Mouse (Mus musculus) thymus, postnatal 0 days (tissue): ENCODE results near the gene Lilra5. TPM values are rescaled to one million over a fixed set of nuclear protein-coding genes. Genes with fewer than 3 reads are reported as not detected.
"Not testable (repeated sequence)": the region's sequence is repeated elsewhere in the genome, so short reads cannot be mapped to it uniquely, and the experiment has no call there.

Experiments
- DNase-seq: peaks from one replicate; pipeline ENCODE4 v3.0.0-alpha.2; 2015; ENCODE audit warnings: low spot score
- polyA plus RNA-seq: library from polyadenylated mRNA; unstranded; fragments of >200 nt; fragmentation: Nextera tagmentation; extraction: Ambion mirVana; gene quantifications from 2 replicates; pipeline ENCODE4 v1.2.1, GENCODE M21; 2015

Lilra5 gene
- polyA plus RNA-seq = 0.08 TPM in 1 of 2 replicates, not detected in the other

DNA sequence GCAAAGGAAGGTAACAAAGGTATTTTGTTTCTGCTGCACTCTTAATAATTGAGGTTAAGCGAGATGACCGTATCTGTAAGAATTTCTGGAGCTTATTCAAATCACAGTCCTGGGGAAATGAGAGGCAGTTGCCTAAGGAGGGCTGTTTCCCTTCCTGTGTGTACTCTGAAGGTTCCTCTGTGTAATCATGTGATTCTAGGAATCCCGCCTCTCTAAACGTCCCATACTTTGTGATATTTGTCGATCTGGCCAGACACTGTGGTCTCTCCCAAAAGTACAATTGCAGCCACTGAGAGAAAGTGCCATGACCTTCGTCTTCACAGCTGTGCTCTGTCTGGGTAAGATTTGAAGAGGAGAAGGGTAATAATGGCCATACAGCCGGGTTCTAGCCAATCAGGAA lies at the start of gene Lilra5:
TSS of gene Lilra5 (plus strand) at position 301 of the 400 bp plus-strand sequence.
- DNase-seq = no peak

DNA sequence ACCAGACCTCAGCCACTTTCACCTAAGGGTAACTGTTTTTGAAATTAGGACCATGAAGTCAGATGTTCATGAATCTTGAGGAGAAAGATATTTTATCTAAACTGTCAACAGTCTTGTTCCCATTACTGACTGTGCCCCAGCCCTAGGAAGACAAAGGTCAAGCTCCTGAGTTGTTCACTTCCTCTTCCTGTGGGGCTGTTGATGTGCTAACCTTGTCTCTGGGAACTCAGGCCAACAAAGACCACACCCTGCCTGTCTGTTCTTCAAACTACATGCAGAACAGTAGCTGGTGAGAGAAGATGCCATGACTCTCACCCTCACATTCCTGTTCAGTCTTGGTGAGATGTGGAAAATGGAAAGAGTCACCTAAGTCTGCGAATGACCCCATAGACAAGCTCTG lies 30.4 kb upstream of the Lilra5 start:
- no peak for DNase-seq

DNA sequence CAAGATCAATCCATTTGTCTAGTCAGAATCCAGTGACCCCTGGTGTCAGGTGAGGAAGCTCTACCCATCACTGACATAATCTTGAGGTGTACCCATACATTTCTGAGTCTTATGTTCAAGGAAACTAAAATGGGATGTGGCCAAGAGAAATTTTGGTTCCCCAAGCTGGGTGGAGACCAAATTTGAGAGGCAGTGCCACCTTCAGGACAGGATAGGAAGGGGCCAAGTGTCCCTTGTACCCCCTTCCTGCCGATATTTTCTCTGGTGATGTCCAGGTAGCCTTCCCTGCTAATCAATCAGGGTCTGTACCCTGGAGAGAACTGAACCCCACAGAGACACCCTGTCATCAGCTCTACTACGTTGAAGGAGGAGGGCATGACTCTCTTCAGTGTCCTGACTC lies 28.9 kb upstream of the Lilra5 start:
- DNase-seq = no peak

DNA sequence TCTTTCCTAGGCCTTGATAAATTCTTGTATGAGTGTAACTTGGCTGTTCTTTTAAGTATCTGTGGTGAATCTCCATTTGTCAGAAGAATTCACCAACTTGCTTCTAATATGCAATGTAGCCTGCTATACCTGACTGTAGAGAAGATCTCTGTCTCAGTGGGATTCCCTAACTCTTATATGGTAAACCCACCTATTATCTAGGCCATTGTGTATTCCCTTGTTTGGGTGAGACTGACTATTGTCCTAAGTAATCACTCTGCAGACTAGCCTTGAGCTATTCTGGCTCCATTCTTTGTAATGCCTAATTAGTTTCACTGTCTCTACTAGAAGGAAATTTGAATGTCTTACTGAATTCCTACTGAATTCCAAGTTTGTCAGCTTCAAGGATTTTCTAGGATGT lies 24.1 kb upstream of the Lilra5 start:
- DNase-seq = not testable (repeated sequence)

DNA sequence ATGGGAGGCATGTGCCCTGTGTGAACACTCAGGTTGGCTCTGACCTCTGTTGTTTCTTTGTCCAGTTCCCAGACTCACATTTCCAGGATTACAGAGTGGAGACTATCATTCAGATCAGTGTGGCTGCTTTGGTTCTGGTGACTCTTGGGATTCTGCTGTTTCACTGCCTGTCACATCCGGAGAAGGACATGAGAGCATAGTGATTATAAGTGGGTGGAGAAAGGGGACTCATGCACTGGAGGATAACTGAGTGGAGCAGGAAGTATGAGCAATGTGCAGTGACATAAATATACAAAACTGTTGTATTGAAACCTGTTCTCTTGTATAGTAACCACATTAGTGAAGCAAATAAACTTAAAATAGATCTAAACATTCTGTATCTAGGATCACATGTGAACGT lies 22.2 kb upstream of the Lilra5 start:
- no peak for DNase-seq

DNA sequence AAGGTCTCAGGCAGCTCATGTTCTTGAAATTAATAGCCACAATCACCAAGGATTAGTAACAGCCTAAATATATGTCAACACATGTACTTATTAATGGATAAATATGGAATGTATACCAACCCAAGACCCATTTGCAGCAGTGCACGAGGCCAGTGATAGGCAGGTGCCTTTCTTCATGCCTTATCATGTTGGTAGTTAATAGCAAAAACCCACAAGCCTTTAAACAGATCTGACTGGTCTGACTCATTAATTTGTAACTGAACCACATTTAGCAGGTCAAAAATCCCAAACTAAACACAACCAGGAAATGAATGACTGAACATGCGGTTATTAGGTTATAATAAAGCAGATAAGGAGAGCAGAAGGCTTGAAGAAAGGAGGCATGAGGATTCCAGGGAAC lies 21.7 kb upstream of the Lilra5 start:
- DNase-seq = no peak

DNA sequence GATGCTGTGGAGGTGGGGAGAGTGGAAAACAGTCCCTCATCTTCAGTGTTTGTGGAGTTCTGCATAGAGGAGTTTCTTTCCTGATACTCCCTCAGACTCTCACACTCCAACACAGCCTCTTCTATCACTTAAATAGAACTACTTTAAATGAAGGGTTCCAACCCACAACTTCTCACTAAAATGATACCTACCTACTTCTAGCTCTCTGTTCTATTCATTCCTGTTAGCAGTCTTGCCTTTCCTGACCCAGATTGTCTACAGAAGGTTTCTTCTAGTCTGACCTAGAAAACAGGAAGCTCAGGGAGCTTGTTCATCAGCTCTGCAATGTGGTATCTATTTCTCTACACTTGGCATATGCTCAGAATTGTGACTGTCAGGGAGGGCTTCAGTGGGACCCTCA lies 2.0 kb upstream of the Lilra5 start:
- no peak for DNase-seq

DNA sequence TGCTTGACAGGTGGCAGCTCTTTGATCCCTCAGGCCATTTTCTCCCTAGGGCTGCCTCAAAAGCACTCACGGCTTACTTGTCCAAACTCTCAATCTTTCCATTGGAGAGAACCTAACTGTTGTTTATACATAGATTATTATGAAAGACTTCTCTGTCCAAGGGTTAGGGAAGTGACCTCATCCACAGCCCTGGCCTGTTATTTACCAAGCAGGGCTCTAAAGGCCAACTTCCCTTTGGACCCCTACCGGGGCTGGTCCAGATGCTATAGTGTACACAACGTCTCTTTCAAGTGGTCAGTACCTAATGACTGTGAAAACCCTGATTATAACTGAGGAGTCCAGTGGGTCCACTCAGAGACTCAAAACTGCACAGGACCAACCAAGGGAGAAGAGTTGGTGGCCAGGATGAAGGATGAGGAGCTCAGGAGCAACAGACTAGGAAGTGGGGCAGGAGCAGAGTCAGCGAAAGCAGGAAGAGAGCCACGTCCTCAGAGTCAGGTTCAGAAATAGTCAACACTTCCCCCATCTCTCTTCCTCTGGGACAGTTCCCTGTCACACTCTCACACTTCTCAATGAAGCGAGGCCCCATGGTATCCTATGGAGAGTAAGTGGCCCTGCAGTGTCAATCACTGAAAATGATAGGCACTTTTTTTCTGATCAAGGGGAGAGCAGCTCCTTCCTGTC lies 1.6 kb downstream of the Lilra5 start:
- DNase-seq = no peak

DNA sequence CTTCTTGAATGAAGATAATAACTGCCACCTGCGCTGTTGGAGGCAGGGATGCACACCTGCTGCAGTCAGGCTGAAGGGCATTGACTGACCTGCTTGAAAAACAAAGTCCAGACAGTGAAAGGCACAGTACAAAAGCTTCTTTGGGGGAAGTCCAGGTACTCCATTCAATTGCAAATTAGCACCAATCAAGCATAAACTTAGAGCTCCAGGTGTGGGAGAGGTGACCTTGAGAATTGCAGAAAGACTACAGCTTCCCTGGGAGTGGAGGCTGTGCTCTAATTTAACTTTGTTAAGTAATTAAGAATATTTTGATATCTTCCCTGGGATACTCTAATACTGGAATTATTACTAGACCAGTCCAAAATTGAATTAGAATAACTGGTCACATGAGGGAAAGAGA lies 13.7 kb downstream of the Lilra5 start:
- DNase-seq = not testable (repeated sequence)

DNA sequence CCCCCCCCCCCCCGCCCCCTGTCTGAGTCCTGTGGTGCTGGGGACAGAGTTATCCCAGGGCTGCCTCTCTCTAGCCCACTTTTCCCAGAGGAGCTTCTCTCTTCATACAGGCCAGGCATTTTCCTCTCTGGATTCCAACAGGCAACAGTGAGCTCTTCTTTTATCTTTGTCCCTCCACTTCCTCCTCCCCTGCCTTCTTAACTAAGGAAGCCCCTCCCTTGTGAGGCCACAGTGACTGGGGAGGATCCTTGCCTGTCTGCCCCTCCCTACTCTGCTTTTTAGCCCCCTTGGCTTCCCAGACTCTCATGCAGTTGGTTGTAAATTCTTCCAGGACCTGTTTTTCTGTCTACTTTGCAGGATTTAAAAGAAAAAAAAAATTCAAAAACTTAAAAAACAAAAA lies 18.5 kb downstream of the Lilra5 start:
- DNase-seq = not testable (repeated sequence)

DNA sequence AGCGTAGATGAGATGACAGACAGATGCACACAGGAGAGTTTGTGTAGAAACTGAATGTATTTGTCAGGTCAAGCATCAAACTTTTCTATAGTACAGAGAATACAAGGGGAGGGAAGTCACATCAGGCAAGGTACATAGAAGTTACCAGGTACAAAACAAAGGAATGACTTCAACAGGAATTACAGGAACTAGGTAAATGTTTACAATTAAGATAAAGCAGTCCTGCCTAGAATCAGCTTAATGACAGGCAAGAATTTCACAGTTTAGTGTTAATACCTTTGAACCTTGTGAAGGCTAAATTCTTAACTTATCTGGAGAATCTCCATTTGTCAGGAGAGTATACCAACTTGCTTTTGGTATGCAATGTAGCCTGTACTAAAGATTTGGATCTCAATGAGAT lies 23.0 kb downstream of the Lilra5 start:
- not testable (repeated sequence) for DNase-seq

DNA sequence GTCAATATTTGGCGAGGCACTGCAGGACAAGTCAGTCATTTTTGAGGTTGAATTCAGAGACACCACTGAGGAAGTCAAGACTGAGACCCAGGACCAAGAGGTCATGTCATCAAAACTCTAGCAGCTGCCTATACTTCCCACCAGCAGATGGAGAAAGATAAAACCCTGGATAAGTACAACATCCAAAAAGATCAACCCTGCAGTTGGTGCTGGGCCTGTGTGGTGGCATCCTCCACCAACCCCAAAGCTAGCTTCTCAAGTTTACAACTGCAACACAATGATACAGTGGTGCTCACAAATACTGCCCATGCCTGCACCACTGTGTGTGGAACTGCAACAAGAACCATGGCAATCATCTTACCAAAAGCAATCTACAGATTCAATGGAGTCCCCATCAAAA lies 34.6 kb downstream of the Lilra5 start:
- DNase-seq = not testable (repeated sequence)

DNA sequence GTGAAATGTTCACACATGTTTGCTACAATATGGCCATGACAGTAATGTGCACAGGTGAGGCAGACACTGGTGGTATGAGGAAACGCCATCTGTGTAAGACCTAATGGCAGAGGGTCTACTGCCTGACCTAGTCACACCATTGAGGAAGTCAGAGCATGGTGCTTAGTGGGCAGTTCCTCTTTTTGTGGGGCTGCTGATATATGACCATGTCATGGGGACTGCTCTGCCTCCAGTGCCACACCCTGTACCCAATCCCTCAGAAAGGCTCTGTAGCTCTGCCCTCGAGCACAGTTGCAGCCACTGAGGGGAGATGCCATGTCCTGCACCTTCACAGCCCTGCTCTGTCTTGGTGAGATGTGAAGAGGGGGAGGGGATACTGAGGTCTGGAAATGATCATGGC lies 36.3 kb downstream of the Lilra5 start:
- DNase-seq = not testable (repeated sequence)

DNA sequence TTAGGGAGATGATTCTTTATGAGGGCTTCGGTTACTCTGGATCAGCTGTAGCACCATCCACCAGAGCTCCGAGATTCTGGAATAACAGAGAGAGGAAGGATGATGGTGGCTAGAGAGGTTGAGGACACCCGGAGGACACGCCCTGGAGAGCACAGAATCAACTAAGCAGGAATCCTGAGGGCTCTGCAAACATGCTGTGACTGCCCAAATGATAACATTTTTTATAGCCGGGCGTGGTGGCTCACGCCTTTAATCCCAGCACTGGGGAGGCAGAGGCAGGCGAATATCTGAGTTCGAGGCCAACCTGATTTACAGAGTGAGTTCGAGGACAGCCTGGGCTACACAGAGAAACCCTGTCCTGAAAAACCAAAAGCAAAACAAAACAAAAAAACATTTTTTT lies 37.9 kb downstream of the Lilra5 start:
- DNase-seq = not testable (repeated sequence)

DNA sequence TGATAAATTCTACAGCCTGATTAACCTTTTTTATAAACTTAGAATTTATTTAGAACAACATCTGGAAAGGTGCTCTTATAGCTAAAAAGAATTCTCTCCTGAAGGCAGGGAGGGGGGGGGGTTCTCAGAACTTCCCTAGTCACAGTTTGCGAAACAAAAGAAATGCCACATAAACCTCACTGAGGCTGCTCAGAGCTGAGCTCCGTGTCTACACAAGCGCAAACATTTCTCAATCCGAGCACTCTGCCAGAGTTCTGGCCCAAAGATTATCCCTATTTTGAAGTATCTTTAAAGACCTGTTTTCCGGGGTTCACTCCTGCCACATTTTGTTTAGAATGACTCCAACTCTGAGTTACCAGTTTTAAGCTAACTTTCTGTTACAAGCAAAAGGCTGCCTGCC lies 55.1 kb downstream of the Lilra5 start:
- DNase-seq = no peak

Other genes starting within 250 kb of the Lilra5 start
- 6.6 and 8.0 TPM in 2 replicates for gene Lair1, start 174.6 kb upstream of the Lilra5 start, polyA plus RNA-seq
- gene Ttyh1, start 118.3 kb upstream of the Lilra5 start, polyA plus RNA-seq = 0.76 and 0.96 TPM in 2 replicates
- 23.0 and 30.9 TPM in 2 replicates for gene Leng8, start 100.7 kb upstream of the Lilra5 start, polyA plus RNA-seq
- 7.0 and 8.7 TPM in 2 replicates for gene Leng9, start 87.4 kb upstream of the Lilra5 start, polyA plus RNA-seq
- gene Cdc42ep5, start 72.9 kb upstream of the Lilra5 start, polyA plus RNA-seq = 12.3 and 12.6 TPM in 2 replicates
- 1.3 and 2.0 TPM in 2 replicates for gene Ncr1, start 100.0 kb downstream of the Lilra5 start, polyA plus RNA-seq
- gene Gp6, start 160.0 kb downstream of the Lilra5 start, polyA plus RNA-seq = not detected in 2 replicates
- gene Rdh13, start 207.9 kb downstream of the Lilra5 start, polyA plus RNA-seq = 9.9 and 12.6 TPM in 2 replicates
- gene Eps8l1, start 222.9 kb downstream of the Lilra5 start, polyA plus RNA-seq = 0.79 and 5.9 TPM in 2 replicates